Mouse (Mus musculus): ENCODE measurements around the gene Cpm. TPM values are rescaled to one million over a fixed set of nuclear protein-coding genes. Genes with fewer than 3 reads are reported as not detected.
"Not testable (repeated sequence)": the region's sequence is repeated elsewhere in the genome, so short reads cannot be mapped to it uniquely, and the experiment has no call there.

The Cpm gene
- total RNA-seq, 1 experiment: 4.8 TPM

GRCm38 (mm10) chr10:117614387-117614786, 14.9 kb upstream of the Cpm start:
- Histone ChIP-seq H3K4me3 (ENCODE audit: insufficient read depth in 1 of 2, low read depth in 1 of 2, low read length in 2 of 2, poor library complexity in 1 of 2, severe bottlenecking in 1 of 2) (no peak overlapping the region), H3K9me3 (ENCODE audit: control insufficient read depth, insufficient read depth, low read depth, low read length) (no peaks in the 10 kb centered on the region), H3K4me1 (ENCODE audit: control insufficient read depth in 2 of 2, insufficient read depth in 2 of 2, low read length in 2 of 2, poor library complexity in 1 of 2) (no peaks in the 10 kb centered on the region), H3K27ac (ENCODE audit: insufficient read depth, low read depth, low read length, poor library complexity, severe bottlenecking) (no peak overlapping the region), H3K9ac (ENCODE audit: insufficient read depth, low read depth, low read length, poor library complexity, severe bottlenecking) (no peak overlapping the region), H3K36me3 (ENCODE audit: control insufficient read depth, insufficient read depth, low read length, poor library complexity, severe bottlenecking) (no peaks in the 10 kb centered on the region)
- no peak for TF ChIP-seq HCFC1 (IDR thresholded peaks at IDR 0.05; ENCODE audit: borderline replicate concordance, insufficient read depth, low read length)
- no peak for TF ChIP-seq ZNF384 (IDR thresholded peaks at IDR 0.05; ENCODE audit: low read depth, low read length)
- no peak for TF ChIP-seq MAFK (IDR thresholded peaks at IDR 0.05; ENCODE audit: insufficient read depth, low read depth, low read length)
- TF ChIP-seq ZC3H11A (IDR thresholded peaks at IDR 0.05; ENCODE audit: borderline replicate concordance, low read depth, low read length): no peak
- TF ChIP-seq CHD2 (IDR thresholded peaks at IDR 0.05; ENCODE audit: low read depth, low read length): no peak
- no peak for DNase-seq (ENCODE audit: low read depth, low spot score)
- in situ Hi-C loops (cut with MboI; ENCODE audit: low sequenced_read_pairs in 2 of 2, unreplicated experiment in 2 of 2): no loop called here

DNA sequence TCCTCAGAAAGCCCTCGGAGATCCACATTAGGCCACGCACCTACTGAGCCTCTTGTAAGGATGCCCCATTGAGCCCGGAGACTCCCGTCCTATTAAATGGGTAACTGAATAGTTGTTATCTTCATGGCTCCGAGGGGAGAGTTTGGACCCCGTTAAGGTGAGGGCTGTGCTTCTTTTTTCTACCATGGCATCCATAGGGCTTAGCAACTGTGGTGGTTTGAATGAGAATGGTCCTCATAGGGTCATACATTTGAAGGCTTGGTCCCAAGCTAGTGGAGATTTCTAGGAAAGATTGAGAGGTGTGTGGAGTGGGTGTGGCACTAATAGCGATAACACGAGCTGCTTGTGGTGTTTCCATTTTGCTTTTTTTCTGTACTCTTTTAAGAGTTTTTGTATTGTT, 14.1 kb upstream of the Cpm start:
- Histone ChIP-seq H3K9ac (ENCODE audit: insufficient read depth, low read depth, low read length, poor library complexity, severe bottlenecking) (no peak overlapping the region), H3K36me3 (ENCODE audit: control insufficient read depth, insufficient read depth, low read length, poor library complexity, severe bottlenecking) (no peaks in the 10 kb centered on the region), H3K9me3 (ENCODE audit: control insufficient read depth, insufficient read depth, low read depth, low read length) (no peaks in the 10 kb centered on the region), H3K4me3 (ENCODE audit: insufficient read depth in 1 of 2, low read depth in 1 of 2, low read length in 2 of 2, poor library complexity in 1 of 2, severe bottlenecking in 1 of 2) (no peak overlapping the region), H3K4me1 (ENCODE audit: control insufficient read depth in 2 of 2, insufficient read depth in 2 of 2, low read length in 2 of 2, poor library complexity in 1 of 2) (no peaks in the 10 kb centered on the region), H3K27ac (ENCODE audit: insufficient read depth, low read depth, low read length, poor library complexity, severe bottlenecking) (no peak overlapping the region)
- in situ Hi-C loops (cut with MboI; ENCODE audit: low sequenced_read_pairs in 2 of 2, unreplicated experiment in 2 of 2): no loop called here
- DNase-seq (ENCODE audit: low read depth, low spot score): no peak
- TF ChIP-seq ZC3H11A (IDR thresholded peaks at IDR 0.05; ENCODE audit: borderline replicate concordance, low read depth, low read length) (no peak), HCFC1 (IDR thresholded peaks at IDR 0.05; ENCODE audit: borderline replicate concordance, insufficient read depth, low read length) (no peak), MAFK (IDR thresholded peaks at IDR 0.05; ENCODE audit: insufficient read depth, low read depth, low read length) (no peak), ZNF384 (IDR thresholded peaks at IDR 0.05; ENCODE audit: low read depth, low read length) (no peak), CHD2 (IDR thresholded peaks at IDR 0.05; ENCODE audit: low read depth, low read length) (no peak)

DNA sequence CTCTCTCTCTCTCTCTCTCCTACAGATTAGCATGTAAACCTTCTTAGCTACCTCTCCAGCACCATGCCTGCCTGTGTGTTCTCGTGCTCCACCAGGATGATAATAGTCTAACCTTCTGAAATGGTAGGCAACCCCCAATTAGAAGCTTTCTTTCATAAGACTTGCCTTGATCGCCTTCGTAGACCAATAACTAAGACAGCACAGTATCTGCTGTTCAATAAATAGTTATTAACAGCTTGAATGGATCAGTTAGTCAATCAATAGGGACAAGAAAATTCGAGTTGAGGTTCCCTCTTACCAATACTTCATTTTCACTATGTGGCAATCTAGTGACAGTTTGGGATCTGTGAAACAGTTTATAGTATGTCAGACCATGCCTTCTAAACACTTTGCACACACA, 13.6 kb upstream of the Cpm start:
- H3K4me3 ChIP-seq (ENCODE audit: insufficient read depth in 1 of 2, low read depth in 1 of 2, low read length in 2 of 2, poor library complexity in 1 of 2, severe bottlenecking in 1 of 2): no peak overlapping the region
- no peak for TF ChIP-seq ZNF384 (IDR thresholded peaks at IDR 0.05; ENCODE audit: low read depth, low read length)
- TF ChIP-seq HCFC1 (IDR thresholded peaks at IDR 0.05; ENCODE audit: borderline replicate concordance, insufficient read depth, low read length): no peak
- TF ChIP-seq MAFK (IDR thresholded peaks at IDR 0.05; ENCODE audit: insufficient read depth, low read depth, low read length): no peak
- TF ChIP-seq CHD2 (IDR thresholded peaks at IDR 0.05; ENCODE audit: low read depth, low read length): no peak
- no peak for TF ChIP-seq ZC3H11A (IDR thresholded peaks at IDR 0.05; ENCODE audit: borderline replicate concordance, low read depth, low read length)
- H3K4me1 ChIP-seq (ENCODE audit: control insufficient read depth in 2 of 2, insufficient read depth in 2 of 2, low read length in 2 of 2, poor library complexity in 1 of 2): no peaks in the 10 kb centered on the region
- no peak overlapping the region for H3K27ac ChIP-seq (ENCODE audit: insufficient read depth, low read depth, low read length, poor library complexity, severe bottlenecking)
- DNase-seq (ENCODE audit: low read depth, low spot score): no peak
- no peaks in the 10 kb centered on the region for H3K36me3 ChIP-seq (ENCODE audit: control insufficient read depth, insufficient read depth, low read length, poor library complexity, severe bottlenecking)
- H3K9ac ChIP-seq (ENCODE audit: insufficient read depth, low read depth, low read length, poor library complexity, severe bottlenecking): no peak overlapping the region
- no peaks in the 10 kb centered on the region for H3K9me3 ChIP-seq (ENCODE audit: control insufficient read depth, insufficient read depth, low read depth, low read length)
- in situ Hi-C loops (cut with MboI; ENCODE audit: low sequenced_read_pairs in 2 of 2, unreplicated experiment in 2 of 2): no loop called here

DNA sequence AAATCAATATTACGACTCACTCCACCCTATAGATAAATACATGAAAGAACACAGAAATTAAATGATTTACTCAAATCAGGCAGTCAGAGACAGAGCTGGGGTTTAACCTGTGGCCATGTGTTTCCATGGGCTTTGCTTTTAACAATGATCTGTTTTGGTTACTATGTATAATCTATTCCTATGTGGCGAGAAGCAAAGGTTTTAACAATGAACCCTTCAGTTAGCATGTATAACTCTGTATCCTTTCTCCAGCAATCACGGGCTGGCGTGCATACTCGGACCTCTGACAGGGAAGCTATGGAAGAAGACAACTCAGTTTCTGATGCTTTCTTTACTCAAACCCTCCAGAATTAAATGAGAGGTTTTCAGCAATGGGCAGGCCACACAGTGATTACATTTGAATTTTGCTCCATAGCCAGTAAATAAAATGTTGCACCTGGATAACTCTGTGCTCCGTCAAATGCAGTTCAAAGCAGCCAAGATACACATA, 13.1 kb upstream of the Cpm start:
- H3K9me3 ChIP-seq (ENCODE audit: control insufficient read depth, insufficient read depth, low read depth, low read length): no peaks in the 10 kb centered on the region
- no peak for DNase-seq (ENCODE audit: low read depth, low spot score)
- H3K27ac ChIP-seq (ENCODE audit: insufficient read depth, low read depth, low read length, poor library complexity, severe bottlenecking): no peak overlapping the region
- no peaks in the 10 kb centered on the region for H3K36me3 ChIP-seq (ENCODE audit: control insufficient read depth, insufficient read depth, low read length, poor library complexity, severe bottlenecking)
- in situ Hi-C loops (cut with MboI; ENCODE audit: low sequenced_read_pairs in 2 of 2, unreplicated experiment in 2 of 2): no loop called here
- H3K4me3 ChIP-seq (ENCODE audit: insufficient read depth in 1 of 2, low read depth in 1 of 2, low read length in 2 of 2, poor library complexity in 1 of 2, severe bottlenecking in 1 of 2): no peak overlapping the region
- H3K4me1 ChIP-seq (ENCODE audit: control insufficient read depth in 2 of 2, insufficient read depth in 2 of 2, low read length in 2 of 2, poor library complexity in 1 of 2): no peaks in the 10 kb centered on the region
- TF ChIP-seq HCFC1 (IDR thresholded peaks at IDR 0.05; ENCODE audit: borderline replicate concordance, insufficient read depth, low read length) (no peak), CHD2 (IDR thresholded peaks at IDR 0.05; ENCODE audit: low read depth, low read length) (no peak), MAFK (IDR thresholded peaks at IDR 0.05; ENCODE audit: insufficient read depth, low read depth, low read length) (no peak), ZC3H11A (IDR thresholded peaks at IDR 0.05; ENCODE audit: borderline replicate concordance, low read depth, low read length) (no peak), ZNF384 (IDR thresholded peaks at IDR 0.05; ENCODE audit: low read depth, low read length) (no peak)
- no peak overlapping the region for H3K9ac ChIP-seq (ENCODE audit: insufficient read depth, low read depth, low read length, poor library complexity, severe bottlenecking)

DNA sequence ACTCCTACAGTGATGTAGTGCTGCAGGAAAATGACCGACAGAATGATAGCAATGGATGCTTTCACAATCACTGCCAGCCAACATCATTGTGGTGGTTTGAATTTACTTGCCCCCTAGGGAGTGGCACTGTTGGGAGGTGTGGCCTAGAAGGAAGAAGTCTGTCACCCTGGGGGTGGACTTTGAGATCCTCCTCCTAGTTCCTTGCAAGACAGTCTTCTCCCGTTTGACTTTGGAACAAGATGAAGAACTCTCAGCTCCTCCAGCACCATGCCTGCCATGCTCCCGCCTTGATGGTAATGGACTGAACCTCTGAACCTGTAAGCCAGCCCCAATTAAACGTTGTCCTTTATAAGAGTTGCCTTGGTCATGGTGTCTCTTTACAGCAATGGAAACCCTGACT, 12.5 kb upstream of the Cpm start:
- DNase-seq (ENCODE audit: low read depth, low spot score); H3K36me3 ChIP-seq (ENCODE audit: control insufficient read depth, insufficient read depth, low read length, poor library complexity, severe bottlenecking); in situ Hi-C loops (cut with MboI; ENCODE audit: low sequenced_read_pairs in 2 of 2, unreplicated experiment in 2 of 2); H3K9ac ChIP-seq (ENCODE audit: insufficient read depth, low read depth, low read length, poor library complexity, severe bottlenecking); H3K4me3 ChIP-seq (ENCODE audit: insufficient read depth in 1 of 2, low read depth in 1 of 2, low read length in 2 of 2, poor library complexity in 1 of 2, severe bottlenecking in 1 of 2); H3K4me1 ChIP-seq (ENCODE audit: control insufficient read depth in 2 of 2, insufficient read depth in 2 of 2, low read length in 2 of 2, poor library complexity in 1 of 2); H3K9me3 ChIP-seq (ENCODE audit: control insufficient read depth, insufficient read depth, low read depth, low read length); H3K27ac ChIP-seq (ENCODE audit: insufficient read depth, low read depth, low read length, poor library complexity, severe bottlenecking): not testable (repeated sequence)
